Mouse (Mus musculus): ENCODE measurements around the gene Ptpn5. TPM values are rescaled to one million over a fixed set of nuclear protein-coding genes. Genes with fewer than 3 reads are reported as not detected.

The Ptpn5 gene
- total RNA-seq (2021), result not detected
- long read RNA-seq, experiment 1, result 0 reads
- long read RNA-seq, experiment 2, result 0 reads

GRCm38 (mm10) chr7:47133331-47133730 lies at the start of gene Ptpn5:
Ptpn5 (minus strand) TSS chr7:47133684.
- no peak for DNase-seq (ENCODE audit: low spot score)

DNA sequence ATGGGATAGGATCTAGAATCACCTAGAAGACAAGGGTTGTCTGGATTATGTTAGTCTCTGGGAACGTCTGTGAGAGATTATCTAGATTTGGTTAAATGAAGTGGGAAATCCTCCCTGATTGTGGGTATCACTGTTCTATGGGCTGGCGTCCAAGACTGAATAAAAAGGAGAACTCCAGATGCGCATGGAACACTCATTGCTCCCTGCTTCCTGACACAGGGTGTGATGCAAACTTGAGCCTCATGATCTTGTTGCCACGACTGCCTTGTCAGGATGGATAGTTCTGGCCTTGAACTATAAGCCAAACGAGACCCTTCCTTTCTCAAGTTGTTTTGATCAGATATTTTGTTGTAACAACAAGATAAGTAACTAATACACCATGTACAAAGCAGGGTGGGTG lies 37.3 kb upstream of the Ptpn5 start:
- DNase-seq (ENCODE audit: low spot score), result no peak

DNA sequence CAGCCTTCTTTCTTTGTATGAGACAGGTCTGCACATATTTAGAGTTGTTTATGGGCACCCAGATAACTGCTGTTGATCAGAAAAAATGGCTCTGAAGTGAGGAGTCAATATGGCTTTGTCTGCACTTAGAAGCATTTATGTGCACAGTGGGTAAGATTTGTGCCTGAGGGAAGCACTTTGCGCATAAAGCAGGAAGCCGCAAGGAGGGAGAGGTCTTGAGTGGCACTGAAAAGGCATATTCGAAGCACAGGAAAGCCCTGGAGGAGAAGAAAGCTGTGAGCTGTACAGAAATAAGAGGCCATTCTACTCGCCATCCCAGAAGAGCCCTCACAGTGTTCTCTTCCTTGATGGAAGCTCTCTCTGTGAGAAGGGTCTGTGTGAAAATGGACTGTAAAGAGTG lies 31.5 kb upstream of the Ptpn5 start:
- DNase-seq (ENCODE audit: low spot score), result no peak

DNA sequence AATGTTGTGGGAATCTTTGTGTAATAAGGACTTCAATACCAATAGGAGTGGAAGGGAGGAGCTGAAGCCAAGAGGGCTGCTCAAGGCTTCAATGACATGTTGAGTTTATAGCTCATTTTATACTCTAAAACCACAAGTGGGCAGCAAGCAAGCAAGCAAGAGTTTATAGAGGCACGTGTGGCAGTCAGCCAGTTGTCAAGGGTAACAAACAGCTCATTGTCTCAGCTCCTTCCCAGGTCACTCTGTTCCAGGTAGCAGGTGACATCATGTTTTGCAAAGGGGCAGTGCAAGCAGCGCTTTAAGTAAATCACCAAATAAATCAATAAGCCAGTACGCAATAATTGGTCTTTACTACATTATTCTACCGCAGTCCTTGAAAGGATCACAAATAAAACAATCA lies 29.7 kb upstream of the Ptpn5 start:
- no peak for DNase-seq (ENCODE audit: low spot score)

- DNase-seq (ENCODE audit: low spot score), result no peak
Measured at GRCm38 (mm10) chr7:47158451-47158850, 25.0 kb upstream of the Ptpn5 start.

GRCm38 (mm10) chr7:47157743-47158142 lies 24.3 kb upstream of the Ptpn5 start:
- DNase-seq (ENCODE audit: low spot score), result no peak

DNA sequence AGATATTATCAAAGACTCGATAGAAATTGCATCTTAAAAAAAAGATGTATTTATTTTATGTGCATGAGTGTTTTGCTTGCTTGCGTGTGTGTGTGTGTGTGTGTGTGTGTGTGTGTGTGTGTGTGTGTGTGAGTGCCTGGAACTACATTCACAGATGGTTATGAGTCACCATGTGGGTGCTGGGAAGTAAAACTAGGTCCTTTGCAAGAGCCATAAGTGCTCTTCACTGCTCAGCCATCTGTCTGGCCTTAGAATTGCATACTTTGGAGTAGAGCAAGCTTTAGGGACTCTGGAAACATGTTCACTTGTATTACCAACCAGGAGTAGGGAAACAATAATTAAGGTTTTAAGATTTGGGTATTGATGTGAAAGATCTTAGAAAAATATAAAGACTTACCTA lies 22.4 kb upstream of the Ptpn5 start:
- DNase-seq (ENCODE audit: low spot score), result no peak

- DNase-seq (ENCODE audit: low spot score), result no peak
Measured at GRCm38 (mm10) chr7:47155396-47155795, 21.9 kb upstream of the Ptpn5 start.

DNA sequence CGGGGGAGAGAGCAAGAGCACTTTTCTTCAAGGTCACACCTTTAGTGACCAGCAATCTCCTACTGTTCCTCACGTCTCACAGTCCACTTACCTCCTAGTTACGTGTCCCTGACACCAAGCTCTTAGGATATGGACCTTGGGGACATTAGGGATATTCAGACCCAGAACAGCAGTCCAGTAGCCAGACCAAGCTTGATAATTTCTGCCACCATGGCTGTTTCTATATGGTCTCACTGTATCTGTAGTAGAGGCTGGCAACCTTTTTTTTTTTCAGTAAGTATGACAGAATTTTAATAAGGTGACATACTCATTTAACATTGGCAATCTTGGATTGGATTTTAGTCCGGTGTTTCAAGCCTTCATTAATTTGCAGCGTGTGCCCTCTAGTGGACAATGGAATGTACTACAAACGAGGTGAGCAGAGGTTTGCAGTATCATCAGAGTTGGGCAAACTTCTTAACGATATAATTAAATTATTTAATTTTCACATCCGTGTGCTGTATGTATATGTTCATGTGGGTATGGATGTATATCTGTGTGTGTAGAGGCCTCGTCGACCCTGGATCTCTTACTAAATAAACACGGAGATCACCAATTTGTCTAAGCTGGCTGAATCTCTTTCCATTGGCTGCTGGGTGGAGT lies 17.1 kb upstream of the Ptpn5 start:
- DNase-seq (ENCODE audit: low spot score), result peak; percentile 38

DNA sequence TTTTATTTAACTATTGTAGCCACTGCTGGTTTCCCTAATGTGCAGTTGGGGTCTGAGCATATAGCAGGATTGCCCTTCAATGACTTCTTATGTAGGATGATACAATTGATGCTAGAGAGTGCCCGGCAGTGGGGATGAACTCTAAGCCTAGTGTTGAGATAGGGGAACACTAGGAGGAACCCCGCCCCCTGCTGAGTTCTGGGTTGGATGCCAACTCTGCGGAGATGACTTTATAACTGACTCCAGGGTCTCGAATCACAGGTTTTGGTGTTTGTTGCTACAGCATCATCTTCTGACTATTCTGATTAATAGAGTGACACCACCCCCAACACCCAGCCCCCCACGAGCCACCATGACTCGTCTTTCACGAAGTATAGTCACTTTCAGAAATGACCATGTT lies 14.8 kb upstream of the Ptpn5 start:
- no peak for DNase-seq (ENCODE audit: low spot score)

- DNase-seq (ENCODE audit: low spot score), result no peak
Measured at GRCm38 (mm10) chr7:47146034-47146812, 12.7 kb upstream of the Ptpn5 start.

DNA sequence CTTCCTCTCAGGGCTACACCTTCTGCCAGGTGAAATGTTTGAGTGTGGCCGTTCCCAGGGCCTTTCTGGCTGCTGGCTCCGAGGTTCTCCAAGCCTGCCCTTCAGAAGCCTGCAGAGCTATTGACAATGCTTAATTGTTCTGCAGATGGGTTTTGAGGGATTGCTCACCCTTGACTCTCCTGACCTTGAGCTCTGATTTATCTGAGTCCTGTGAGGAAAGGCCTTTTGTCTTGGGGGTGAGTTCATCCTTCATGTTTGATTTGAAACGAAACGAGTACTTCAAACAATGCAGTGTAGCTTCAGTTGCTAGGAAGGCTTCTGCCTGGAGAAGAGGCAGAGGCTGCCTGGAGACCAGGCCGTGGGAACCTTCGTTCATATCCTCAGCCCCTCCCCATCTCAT lies 10.8 kb upstream of the Ptpn5 start:
- DNase-seq (ENCODE audit: low spot score), result no peak

DNA sequence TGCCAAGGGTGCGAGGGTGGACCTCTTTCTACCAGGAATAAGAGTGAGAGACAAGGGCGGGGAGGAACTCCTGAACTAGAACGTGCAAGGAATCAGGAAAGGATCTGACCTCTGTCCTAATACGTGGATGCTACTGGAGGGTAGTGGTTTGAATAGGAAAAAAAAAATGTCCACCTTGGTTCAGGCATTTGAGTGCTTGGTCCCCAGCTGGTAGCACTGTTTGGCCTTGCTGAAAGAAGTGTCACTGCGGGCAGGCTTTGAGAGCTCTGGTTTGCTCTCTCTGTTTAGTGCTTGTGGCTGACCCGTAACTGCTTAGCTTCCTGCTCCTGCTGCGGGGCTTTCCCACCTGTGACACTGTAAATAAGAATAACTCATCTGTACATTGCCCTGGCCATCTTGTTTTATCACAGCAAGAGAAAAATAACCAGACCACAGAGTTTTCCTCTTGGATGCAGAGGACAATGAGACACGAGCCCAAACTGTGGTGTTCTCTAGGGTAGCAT lies 6.4 kb upstream of the Ptpn5 start:
- no peak for DNase-seq (ENCODE audit: low spot score)

GRCm38 (mm10) chr7:47134570-47134969 lies 1.1 kb upstream of the Ptpn5 start:
- no peak for DNase-seq (ENCODE audit: low spot score)

DNA sequence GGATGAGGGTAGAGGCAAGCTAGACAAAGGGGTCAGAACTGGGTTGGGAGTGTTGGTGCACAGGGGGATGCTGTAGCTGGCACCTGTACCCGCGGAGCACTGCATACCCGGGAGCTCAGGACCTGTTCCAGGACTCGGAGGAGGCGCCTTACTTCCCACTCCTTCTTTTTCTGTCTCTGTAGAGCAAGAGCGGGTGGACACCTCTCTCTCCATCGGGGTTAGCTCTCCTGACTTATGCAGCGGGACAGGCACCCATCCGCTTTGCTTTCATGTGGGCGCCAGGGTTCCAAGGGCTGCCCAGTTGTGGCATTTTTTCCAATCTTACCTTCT lies 588 bp downstream of the Ptpn5 start:
- no peak for DNase-seq (ENCODE audit: low spot score)

DNA sequence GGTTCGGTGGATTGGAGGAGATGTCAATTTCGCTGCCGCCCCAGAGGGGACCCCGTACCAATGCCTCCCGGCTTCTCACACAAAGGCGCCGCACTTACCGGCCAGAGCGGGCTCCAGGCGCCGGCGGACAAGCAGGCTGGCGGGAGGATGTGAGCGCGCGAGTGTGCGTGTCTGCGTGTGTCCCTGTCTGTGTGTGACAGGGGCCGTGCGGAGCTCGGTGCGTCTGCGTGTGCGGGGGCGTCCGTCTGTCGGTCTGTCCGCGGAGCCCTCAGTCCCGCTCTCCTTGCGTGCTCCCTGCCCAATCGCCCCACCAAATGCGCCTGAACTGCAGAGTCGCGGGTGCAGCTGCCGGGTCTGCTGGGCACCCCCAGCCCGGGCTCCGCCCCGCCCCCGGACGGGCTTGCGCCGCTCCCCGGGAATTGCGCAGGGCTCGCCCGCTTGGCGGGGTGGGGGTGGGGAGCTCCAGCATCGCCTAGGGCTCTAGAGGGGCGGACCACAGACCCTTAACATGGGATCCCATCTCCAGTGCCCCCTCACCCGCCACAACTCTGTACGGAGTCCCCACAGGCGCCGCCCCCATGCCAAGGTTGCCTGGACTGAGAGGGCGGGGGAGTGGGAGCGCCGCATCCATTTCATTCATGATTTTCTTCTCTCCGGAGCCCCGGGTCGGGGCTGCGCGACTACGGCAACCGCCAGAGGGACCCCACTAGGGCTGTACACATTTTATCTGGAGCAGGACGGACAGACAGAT lies 1.1 kb downstream of the Ptpn5 start:
- no peak for DNase-seq (ENCODE audit: low spot score)

GRCm38 (mm10) chr7:47131840-47132179 lies 1.7 kb downstream of the Ptpn5 start:
- DNase-seq (ENCODE audit: low spot score), result no peak

DNA sequence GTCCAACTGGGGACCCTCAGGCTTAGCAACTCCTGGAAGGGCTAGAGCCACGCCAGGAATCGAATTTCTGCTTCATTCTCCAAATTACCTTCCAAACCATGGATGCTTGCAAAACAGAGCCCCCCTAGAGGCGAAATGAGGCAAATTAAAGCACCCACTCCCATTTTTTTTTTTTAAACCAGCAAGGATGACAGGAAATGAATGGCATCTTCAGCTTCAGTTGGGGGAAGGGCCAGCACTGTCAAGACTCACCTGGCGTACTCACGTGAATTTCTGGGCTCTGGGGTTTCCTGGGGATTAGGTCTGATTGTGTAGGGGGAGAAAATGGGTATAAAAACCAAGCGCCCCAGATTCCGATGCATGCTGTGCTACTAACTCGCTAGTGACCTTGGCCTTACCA lies 2.2 kb downstream of the Ptpn5 start:
- no peak for DNase-seq (ENCODE audit: low spot score)

GRCm38 (mm10) chr7:47122026-47122425 lies 11.5 kb downstream of the Ptpn5 start:
- DNase-seq (ENCODE audit: low spot score), result no peak

DNA sequence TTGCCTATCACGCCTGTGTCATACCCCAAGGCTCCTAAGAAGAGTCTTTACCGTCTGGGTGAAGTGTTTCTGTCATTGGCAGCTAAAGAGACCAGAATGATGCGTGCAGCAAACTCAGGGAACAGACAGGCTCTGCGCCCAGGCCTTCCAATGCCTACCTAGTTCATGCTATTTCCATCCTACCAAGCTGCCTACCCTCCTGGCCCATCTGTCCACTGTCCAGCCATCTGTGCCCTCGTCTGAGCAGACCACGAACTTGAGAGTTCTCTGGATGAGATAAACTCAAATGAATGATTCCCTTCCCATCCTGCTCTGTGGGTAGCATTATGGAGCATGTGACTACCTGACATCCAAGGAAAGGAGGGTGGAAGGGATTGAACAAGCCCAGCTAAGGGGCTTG lies 16.8 kb downstream of the Ptpn5 start:
- DNase-seq (ENCODE audit: low spot score), result no peak

DNA sequence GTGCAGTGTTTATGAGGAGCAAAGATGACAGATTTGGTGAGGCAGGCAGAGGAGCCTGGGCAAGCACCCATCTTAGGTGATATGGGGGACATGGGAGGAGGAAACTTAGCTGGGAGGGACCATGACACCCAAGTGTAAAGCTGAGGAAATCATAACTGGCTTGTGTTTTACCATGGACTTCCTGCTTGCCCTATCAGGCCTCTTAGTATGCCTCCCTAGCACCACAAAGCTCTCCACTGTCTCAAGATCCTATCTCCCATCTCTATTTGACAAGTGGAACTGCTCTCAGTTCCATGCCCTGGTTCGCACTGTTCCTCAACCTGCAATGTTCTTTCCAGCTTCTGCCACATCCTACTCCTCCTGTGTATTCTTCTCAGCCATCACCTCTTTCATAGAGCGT lies 18.0 kb downstream of the Ptpn5 start:
- no peak for DNase-seq (ENCODE audit: low spot score)

- DNase-seq (ENCODE audit: low spot score), result no peak
Measured at GRCm38 (mm10) chr7:47113383-47113782, 20.1 kb downstream of the Ptpn5 start.

DNA sequence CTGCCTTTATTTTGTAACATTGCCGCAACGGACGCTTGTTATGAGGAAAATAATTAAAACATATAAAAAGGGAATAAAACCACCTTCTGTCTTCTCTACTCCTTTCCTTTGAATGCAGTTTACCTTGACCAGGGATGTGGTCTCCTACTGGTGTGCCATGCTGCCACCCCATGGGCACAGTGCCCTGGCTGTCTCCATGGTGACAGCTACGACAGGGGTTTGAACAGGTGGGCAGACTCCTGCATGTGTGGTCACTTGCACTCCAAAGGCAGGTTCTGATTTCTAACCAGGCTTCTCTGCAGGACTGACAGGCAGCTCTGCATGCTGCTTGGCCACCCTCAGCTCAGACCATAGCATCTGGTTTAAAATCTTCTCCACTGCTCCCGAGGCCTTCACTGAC lies 21.4 kb downstream of the Ptpn5 start:
- no peak for DNase-seq (ENCODE audit: low spot score)

All from gastrocnemius, adult 18-20 months (tissue).